Mouse (Mus musculus) cerebellum, adult 2 months (tissue): Measurements from ENCODE around the gene Oasl1.

Experiments used
- CTCF ChIP-seq: fragments of 200-500 bp; IDR thresholded peaks from 2 replicates; pipeline ENCODE4 v1.5.1; 2011; ENCODE audit warnings: low read depth, mild to moderate bottlenecking, control low read depth, low read length, moderate library complexity, borderline replicate concordance; ENCODE audit not compliant: insufficient read depth
- POLR2A ChIP-seq: fragments of 200-500 bp; IDR thresholded peaks from 2 replicates; pipeline ENCODE4 v1.6.1; 2011; ENCODE audit warnings: low read length, control low read depth, borderline replicate concordance; ENCODE audit not compliant: insufficient read depth

- TF ChIP-seq POLR2A: no peak
- TF ChIP-seq CTCF: no peak
Measured at GRCm38 (mm10) chr5:114978888-114979249, 55.8 kb downstream of the Oasl1 start.
